Mouse (Mus musculus) spleen, adult 12 weeks (tissue): ENCODE results near the gene Cyb561d1.
A peak's percentile ranks its signal among the peaks of the same experiment; 100 is the strongest.

Source experiments
- DNase-seq: peaks from one replicate; pipeline ENCODE4 v3.0.0; 2022; ENCODE audit warnings: low spot score

The Cyb561d1 gene

DNA sequence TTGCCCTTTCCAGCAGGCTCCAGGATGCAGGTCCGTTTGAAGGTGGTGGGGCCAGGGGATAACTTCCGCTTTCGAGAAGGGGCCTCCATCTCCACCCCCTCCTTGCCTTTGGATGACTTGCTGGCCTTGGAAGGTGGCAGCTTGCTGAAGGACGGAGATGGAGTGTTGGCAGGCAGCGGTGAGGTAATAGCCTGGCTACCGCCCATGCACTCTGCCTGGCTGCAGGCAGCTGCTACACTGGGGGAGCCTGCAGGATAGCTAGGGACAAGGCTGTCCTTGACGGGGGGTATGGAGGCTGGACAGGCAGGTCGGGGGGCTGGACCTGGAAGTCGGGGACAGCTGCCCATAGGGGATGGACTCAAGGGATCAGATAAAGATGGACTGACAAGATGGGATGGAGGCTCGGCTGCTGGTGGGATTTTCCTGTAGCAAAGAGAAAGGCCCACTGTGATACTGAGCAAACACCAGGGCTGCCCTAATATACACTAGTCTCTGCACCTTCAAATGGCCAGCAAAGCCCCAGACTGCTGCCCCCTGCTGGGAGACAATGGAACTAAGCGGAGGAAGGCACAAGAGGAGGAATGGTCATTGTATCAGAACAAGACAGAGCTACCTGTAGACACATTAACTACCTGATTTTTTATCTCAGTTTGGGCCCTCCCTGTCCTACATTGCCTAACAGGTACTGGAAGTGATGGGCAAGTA is 2.8 kb upstream of the Cyb561d1 start:
- DNase-seq, result peak; percentile 71

DNA sequence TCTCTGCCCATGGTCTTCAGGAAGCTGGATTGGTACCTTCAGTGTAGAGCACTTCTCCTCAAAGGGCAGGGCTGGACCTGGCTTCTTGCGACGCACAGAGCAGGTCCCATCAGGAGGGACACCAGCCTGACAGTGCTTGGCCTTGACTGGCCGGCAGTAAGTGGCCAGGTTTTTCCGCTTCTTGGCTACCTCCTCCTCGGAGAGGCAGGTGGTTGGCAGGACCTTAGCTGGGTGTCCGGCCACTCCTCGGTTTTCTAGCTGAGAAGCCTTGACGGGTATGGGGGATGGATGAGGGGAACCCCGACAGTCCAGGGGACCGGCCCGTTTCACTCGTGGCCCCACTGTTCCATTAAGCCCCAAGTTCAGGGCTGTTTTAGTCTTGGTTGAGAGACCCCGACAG is 2.2 kb upstream of the Cyb561d1 start:
- no peak for DNase-seq

DNA sequence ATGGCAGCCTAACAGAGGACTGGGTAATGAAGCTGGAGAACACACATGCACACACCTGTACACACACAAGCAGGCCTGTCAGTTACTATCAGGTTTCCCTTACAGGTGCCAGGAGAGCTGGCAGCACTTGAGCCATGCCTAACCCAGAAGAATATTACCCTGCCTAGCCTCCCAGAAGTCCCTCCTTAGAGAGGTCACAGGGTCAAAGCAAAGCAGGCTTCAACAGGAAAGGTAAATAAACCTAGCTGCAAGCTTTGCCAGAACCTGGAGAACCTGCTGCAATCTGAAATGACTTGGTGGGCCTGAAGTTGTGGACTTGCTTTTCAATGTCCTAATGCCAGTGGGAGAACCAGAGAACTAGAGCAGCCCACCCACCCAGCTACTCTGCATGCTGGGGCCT is 1.5 kb upstream of the Cyb561d1 start:
- no peak for DNase-seq

DNA sequence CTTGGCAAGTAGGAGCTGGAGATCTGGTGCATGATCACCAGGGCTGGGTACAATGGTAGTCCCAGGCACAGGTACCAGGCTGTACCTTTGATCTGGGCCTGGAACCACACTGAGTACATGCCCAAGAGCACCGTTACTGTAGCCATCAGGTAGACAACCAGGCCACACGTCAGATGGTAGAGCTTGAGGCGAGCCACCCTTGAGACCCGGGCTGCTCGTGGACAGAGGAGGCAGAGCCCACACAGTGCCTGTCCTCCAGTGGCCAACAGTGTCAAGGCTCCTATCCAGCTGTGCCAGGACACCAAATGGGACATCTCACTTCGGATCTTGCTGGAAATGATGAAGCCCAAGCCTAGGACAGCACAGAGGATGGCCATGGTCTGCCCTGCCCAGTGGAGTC is 1.8 kb downstream of the Cyb561d1 start:
- DNase-seq, result no peak

GRCm38 (mm10) chr3:108197066-108197497 is 3.9 kb downstream of the Cyb561d1 start:
- no peak for DNase-seq

- DNase-seq, result no peak
Observed at GRCm38 (mm10) chr3:108195941-108196590, 4.9 kb downstream of the Cyb561d1 start.

GRCm38 (mm10) chr3:108195287-108195686 is 5.7 kb downstream of the Cyb561d1 start:
- DNase-seq, result no peak

DNA sequence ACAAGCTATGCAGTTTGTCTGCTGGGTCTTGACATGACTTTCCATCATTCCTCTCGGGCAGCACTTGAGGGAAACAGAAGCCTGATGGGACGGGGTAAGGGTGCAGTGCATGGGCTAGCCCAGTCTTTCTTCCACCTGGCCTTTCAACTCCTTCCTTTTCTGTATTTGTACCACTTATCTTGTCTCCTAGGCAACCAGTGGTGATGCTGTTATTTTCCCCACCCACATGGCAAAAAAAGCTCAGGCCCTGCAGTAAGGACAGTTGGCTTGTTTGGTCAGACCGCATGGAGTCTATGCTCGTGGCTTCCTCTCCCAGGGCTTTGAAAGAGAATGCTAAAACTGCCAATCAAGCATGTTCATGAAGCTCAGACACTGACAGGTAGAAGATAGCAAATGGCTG is 7.3 kb downstream of the Cyb561d1 start:
- DNase-seq, result no peak

DNA sequence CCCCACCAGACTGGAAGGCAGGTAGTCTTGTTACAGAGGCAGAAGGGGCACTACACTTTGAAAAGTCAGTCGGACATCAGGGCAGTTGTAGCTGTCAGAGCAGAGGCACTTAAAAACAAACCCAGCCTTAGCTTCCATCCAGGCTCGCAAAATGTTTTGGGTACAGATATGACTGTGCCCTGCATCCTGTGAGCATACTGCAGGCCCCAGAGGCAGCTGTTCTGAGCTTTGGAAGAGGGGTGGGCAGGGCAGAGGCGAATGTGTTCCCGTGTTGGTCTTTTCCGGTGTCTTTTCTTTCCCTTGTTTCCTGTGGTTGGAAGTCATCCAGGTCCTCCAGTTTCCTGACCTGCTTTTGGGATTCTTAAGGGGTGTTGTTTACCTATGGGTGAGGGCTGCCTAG is 11.1 kb downstream of the Cyb561d1 start:
- DNase-seq, result no peak

DNA sequence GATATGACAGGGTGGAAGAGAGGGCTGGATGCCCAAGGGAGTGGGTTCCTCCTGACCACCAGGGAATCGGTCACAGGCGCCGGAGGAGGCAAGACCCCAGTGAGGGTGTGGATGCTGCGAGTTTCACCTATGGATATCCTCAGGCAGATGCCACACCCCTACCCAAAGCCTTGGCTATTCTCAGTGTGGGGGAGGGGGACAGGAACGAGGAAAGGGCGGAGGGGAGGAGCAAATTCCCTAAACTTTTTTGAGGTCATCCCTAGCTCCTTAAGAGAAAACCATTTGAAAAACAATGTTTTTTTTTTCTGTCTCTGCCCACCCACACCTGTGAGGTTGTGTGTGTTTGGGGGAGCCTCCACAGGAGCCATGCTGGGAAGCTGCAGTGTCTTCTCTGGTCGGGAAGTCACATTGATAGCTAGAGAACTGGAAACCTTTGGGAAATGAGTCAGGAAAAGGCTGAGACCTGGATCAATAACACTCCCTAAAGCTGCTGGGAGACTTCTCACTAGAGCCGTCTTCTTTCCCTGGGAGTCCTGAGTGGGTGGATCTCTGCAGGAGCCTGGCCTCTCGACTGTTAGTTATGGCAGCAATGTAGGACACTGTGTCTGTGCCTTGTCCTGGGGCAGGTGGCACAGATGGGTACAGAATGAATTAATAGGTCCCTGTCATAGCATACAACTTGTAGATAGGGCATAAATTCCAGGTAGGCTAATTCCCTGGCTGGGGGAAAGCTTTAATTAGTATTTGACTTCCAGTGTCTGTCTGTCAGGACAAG is 12.1 kb downstream of the Cyb561d1 start:
- no peak for DNase-seq

- no peak for DNase-seq
Observed at GRCm38 (mm10) chr3:108187111-108187795, 13.8 kb downstream of the Cyb561d1 start.

DNA sequence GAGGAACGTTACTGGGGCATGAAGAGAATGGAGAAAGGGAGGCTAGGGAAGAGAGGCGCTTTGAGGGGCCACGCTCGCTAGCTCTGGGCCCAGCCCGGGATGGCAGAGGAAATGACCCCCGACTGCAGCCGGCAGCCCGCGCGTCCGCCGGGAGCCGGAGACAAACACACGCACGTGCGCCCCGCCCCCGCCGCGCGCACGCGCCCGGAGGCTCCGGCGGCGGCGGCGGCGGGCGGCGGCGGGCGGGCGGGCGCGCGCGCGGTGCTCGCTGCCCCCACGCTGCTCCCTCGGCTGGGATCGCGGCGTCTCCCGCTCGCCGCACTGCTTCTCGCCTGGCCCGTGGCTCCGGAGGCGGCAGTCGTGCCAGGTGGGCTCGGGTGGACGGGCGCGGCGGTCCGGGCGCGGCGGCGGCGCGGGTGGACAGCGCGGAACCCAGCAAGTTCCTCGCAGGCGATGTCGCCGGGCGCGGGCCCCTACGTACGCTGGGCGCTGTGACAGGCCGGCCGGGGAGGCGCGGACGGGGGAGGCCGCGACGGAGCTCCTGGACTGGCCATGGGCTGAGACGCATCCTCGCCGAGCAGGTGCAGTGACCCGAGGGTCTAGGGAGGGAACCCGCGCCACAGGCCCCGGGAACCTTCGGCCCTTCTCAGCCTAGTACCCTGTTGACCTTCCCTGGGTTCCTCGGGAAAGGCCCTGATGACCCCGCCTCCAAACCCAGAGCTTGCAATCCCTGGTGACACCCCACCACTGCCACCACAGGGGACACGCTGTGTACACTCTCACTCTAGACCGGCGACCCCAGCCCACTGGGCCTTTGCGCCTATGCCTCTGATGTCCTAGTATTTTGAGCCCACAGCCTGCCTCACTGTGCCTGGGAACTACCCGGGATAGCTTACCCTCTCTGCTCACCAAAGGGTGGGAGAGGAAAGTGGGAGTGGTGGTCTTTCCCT is 14.6 kb downstream of the Cyb561d1 start, which contains the start of gene Amigo1:
Amigo1 (plus strand) TSS at position 238 of the 950 bp plus-strand sequence.
- no peak for DNase-seq

- DNase-seq, result no peak
Observed at GRCm38 (mm10) chr3:108185460-108186097, 15.4 kb downstream of the Cyb561d1 start.

DNA sequence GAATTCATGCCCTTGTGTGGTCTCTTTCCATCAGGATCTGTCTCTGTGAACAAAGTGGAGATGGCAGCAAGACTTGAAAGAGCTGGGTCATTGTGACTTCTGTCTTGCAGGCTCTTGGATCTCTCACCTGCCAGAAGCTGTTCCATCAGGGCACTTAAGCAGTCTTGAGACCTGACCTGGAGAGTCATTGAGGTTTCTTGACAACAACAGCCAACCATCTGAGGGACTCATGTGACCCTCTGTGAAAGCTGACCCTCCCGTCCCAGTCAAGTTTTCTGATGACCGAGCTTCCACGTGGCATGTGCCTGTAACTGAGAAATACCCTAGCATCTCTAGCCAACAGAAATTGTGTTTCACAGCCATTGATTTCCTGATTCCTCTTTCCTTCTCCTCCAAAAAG is 16.3 kb downstream of the Cyb561d1 start:
- DNase-seq, result no peak

DNA sequence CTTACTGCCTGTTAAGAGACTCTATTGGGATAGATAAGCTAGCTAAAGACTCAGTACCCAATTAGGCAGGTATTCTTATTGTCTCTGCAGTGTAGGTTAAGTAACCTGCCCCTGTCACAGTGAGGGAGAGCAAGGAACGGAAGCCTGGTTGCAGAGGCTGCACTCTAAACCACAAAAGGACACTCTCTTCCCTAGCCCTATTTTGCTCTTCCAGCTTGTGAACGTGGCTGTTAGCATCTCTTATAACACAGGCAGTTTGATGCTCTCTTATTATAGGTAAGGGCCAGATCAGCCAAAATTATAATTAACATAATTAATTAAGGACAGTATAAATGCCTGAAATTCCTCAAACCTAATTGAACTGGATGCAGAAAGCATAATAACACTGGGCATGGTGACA is 20.5 kb downstream of the Cyb561d1 start:
- no peak for DNase-seq

- no peak for DNase-seq
Observed at GRCm38 (mm10) chr3:108178756-108179715, 22.0 kb downstream of the Cyb561d1 start.

DNA sequence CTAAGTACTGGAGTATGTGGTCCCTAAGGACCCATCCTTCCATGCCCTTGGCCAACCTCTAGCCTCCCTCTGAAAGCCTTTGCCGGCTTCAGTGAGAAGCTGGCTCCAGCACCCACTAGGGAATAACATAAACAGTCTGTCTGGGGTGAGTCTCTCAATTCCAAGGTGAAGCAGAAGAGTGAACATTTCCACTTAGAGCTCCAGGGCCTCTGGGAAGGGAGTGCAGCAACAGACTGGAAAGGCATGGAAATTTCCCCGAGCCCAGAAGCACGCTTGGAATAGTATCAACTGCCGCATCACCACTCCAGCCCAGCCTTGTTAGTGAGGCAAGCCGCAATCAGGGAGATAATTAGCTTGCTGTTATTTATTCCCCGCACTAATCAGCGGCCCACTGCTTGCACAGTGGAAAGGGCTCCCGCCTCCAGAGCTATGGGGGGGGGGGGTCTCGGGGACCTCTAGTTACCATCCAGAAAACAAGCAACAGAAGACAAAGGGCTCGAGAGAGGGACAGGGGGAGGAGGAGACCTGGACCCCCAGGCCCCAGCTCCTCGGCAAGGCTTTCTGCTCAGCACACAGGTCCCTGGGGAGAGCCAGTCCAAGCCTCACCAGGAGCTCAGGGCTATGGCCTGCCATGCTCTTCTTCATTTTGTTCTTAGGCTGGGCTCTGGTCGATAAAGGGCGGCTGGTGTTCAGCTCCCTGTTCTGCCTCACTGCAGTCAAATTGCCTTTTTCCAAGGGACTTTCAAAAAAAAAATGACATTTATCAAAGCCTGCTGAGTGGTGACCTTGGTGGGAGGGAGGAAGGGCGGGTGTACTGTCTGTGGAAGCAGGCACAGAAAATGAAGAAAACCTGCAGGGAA is 26.1 kb downstream of the Cyb561d1 start:
- no peak for DNase-seq

DNA sequence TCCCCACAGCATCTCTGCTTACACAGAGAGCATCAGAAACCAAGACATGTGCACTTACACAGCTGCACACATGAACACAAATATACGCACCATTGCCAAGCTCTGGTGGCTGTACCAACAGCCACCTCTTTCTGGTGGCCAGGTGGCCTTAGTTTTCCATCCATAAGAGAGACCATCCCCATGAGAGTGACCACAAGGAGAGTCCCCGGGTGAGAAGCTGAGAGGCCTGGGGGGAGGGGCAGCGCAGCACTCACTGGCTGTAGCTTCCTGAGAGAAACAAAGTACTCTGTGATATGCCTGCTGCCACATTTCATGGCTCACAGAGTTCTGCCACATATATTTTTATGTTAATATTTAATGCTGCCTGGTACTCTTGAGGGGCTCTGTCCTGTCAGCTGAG is 31.8 kb downstream of the Cyb561d1 start:
- DNase-seq, result no peak

DNA sequence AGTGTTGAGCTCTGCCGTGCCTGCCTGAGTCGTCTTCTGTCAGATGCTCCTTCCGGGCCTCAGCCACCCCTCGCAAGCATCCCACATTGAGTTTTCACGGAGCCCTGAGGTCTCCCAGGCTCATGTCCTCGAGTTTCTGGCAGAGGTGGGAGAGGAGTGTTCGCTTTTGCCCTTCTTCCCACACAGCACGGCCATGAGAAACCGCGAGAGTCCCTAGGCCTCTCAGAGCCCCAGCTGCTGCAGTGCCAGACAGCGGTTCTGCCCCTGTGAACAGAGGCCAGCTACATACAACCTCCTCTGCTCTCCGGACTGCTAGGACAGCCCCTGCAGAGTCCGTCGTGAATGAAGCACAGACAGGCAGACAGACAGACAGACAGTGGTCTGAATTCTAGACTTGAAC is 33.5 kb downstream of the Cyb561d1 start:
- no peak for DNase-seq
